Mouse (Mus musculus) CH12.LX (cell line): ENCODE results near the gene Pcdh9. TPM values are rescaled to one million over a fixed set of nuclear protein-coding genes. Genes with fewer than 3 reads are reported as not detected.

ENCODE experiments used
- DNase-seq: peaks from one replicate; pipeline ENCODE4 v3.0.0-alpha.2; 2013; ENCODE audit errors: extremely low read depth
- H3K27ac ChIP-seq: 2 replicates; pipeline ENCODE4 v1.5.1; 2012; ENCODE audit warnings: low read depth, mild to moderate bottlenecking, control low read depth, moderate library complexity; ENCODE audit not compliant: insufficient read depth
- H3K27me3 ChIP-seq: replicated peaks from 2 replicates; pipeline ENCODE3; 2012; ENCODE audit warnings: inconsistent platforms
- H3K36me3 ChIP-seq, 2 experiments: replicated peaks in 1 of 2; 2 replicates each; pipeline versions ENCODE3 to v1.6.1; 2012; ENCODE audit warnings: inconsistent platforms in 1 of 2, low read length in 1 of 2, mild to moderate bottlenecking in 1 of 2, mixed read lengths in 1 of 2, moderate library complexity in 1 of 2; ENCODE audit not compliant: control insufficient read depth in 1 of 2, insufficient read depth in 1 of 2
- H3K4me1 ChIP-seq, 2 experiments: 2 replicates each; pipeline ENCODE4 v1.6.1; 2012; ENCODE audit warnings: inconsistent platforms in 1 of 2, moderate library complexity in 1 of 2; ENCODE audit not compliant: insufficient read depth in 2 of 2, control insufficient read depth in 1 of 2
- H3K4me2 ChIP-seq: 2 replicates; pipeline ENCODE4 v1.6.1; 2012; ENCODE audit warnings: low read depth, mild to moderate bottlenecking, control low read depth; ENCODE audit not compliant: poor library complexity, insufficient read depth, severe bottlenecking
- H3K4me3 ChIP-seq, 3 experiments: fragments of 150-350 bp in 1 of 3; sonication (generic) in 1 of 3; replicated peaks in 1 of 3; 2 replicates each; pipeline versions ENCODE3 to v1.5.1; 2011 to 2012; ENCODE audit warnings: low read depth in 2 of 3, low read length in 2 of 3, mild to moderate bottlenecking in 2 of 3, moderate library complexity in 2 of 3, control low read depth in 1 of 3, improper control_type of control experiment in 1 of 3, inconsistent platforms in 1 of 3, mixed read lengths in 1 of 3; ENCODE audit not compliant: poor library complexity in 1 of 3
- H3K79me2 ChIP-seq: replicated peaks from 2 replicates; pipeline ENCODE4 v1.6.1; 2012; ENCODE audit warnings: mild to moderate bottlenecking, moderate library complexity; ENCODE audit not compliant: control insufficient read depth, poor library complexity, insufficient read depth, severe bottlenecking; ENCODE audit errors: extremely low read depth
- H3K9ac ChIP-seq: 2 replicates; pipeline ENCODE4 v1.6.1; 2012; ENCODE audit warnings: low read depth, mild to moderate bottlenecking, control low read depth, moderate library complexity; ENCODE audit not compliant: insufficient read depth
- H3K9me3 ChIP-seq: replicated peaks from 2 replicates; pipeline ENCODE3; 2012; ENCODE audit warnings: low read length, inconsistent platforms, mixed read lengths
- BHLHE40 ChIP-seq: IDR thresholded peaks from 2 replicates; pipeline ENCODE4 v1.6.1; 2011; ENCODE audit warnings: mild to moderate bottlenecking, low read depth, low read length, improper control_type of control experiment
- CHD1 ChIP-seq: IDR thresholded peaks from 2 replicates; pipeline ENCODE4 v1.6.1; 2012; ENCODE audit warnings: low read depth, low read length, improper control_type of control experiment, inconsistent platforms
- CHD2 ChIP-seq: IDR thresholded peaks from 2 replicates; pipeline ENCODE4 v1.6.1; 2011; ENCODE audit warnings: low read length, improper control_type of control experiment
- E2F4 ChIP-seq: IDR thresholded peaks from 2 replicates; pipeline ENCODE4 v1.6.1; 2011; ENCODE audit warnings: low read depth, low read length, improper control_type of control experiment; ENCODE audit not compliant: insufficient replicate concordance
- ELF1 ChIP-seq: IDR thresholded peaks from 2 replicates; pipeline ENCODE4 v1.6.1; 2014; ENCODE audit warnings: low read depth, mild to moderate bottlenecking, inconsistent platforms, low read length, improper control_type of control experiment
- EP300 ChIP-seq: IDR thresholded peaks from 2 replicates; pipeline ENCODE4 v1.6.1; 2011; ENCODE audit warnings: low read length, improper control_type of control experiment
- ETS1 ChIP-seq: conservative IDR thresholded peaks from 2 replicates; pipeline ENCODE4 v1.6.1; 2012; ENCODE audit warnings: low read depth, mild to moderate bottlenecking, inconsistent platforms, low read length, improper control_type of control experiment, moderate library complexity
- IRF4 ChIP-seq: IDR thresholded peaks from 2 replicates; pipeline ENCODE4 v1.6.1; 2014; ENCODE audit warnings: low read depth, mild to moderate bottlenecking, inconsistent platforms, low read length, improper control_type of control experiment
- JUND ChIP-seq: conservative IDR thresholded peaks from 2 replicates; pipeline ENCODE4 v1.6.1; 2011; ENCODE audit warnings: low read depth, low read length, improper control_type of control experiment
- KAT2A ChIP-seq: IDR thresholded peaks from 2 replicates; pipeline ENCODE4 v1.6.1; 2012; ENCODE audit warnings: low read length, improper control_type of control experiment, inconsistent platforms; ENCODE audit not compliant: insufficient replicate concordance
- MAFK ChIP-seq: IDR thresholded peaks from 2 replicates; pipeline ENCODE4 v1.6.1; 2011; ENCODE audit warnings: low read length, improper control_type of control experiment; ENCODE audit not compliant: insufficient replicate concordance
- MAZ ChIP-seq: IDR thresholded peaks from 2 replicates; pipeline ENCODE4 v1.6.1; 2012; ENCODE audit warnings: low read depth, mild to moderate bottlenecking, inconsistent platforms, low read length, improper control_type of control experiment, moderate library complexity
- MEF2A ChIP-seq: IDR thresholded peaks from 2 replicates; pipeline ENCODE4 v1.6.1; 2014; ENCODE audit warnings: low read depth, mild to moderate bottlenecking, inconsistent platforms, low read length, improper control_type of control experiment, borderline replicate concordance
- MXI1 ChIP-seq: IDR thresholded peaks from 2 replicates; pipeline ENCODE4 v1.6.1; 2011; ENCODE audit warnings: mild to moderate bottlenecking, low read depth, low read length, improper control_type of control experiment
- MYC ChIP-seq: IDR thresholded peaks from 2 replicates; pipeline ENCODE4 v1.6.1; 2011; ENCODE audit warnings: low read depth, mild to moderate bottlenecking, improper control_type of control experiment, low read length
- NRF1 ChIP-seq: IDR thresholded peaks from 2 replicates; pipeline ENCODE4 v1.6.1; 2014; ENCODE audit warnings: low read depth, mild to moderate bottlenecking, inconsistent platforms, low read length, improper control_type of control experiment, moderate library complexity
- PAX5 ChIP-seq: IDR thresholded peaks from 2 replicates; pipeline ENCODE4 v1.6.1; 2012; ENCODE audit warnings: low read length, inconsistent platforms, mixed read lengths
- POLR2A ChIP-seq: IDR thresholded peaks from 2 replicates; pipeline ENCODE4 v1.6.1; 2011; ENCODE audit warnings: low read depth, mild to moderate bottlenecking, improper control_type of control experiment, low read length
- POLR2AphosphoS2 ChIP-seq: IDR thresholded peaks from 2 replicates; pipeline ENCODE4 v1.6.1; 2011; ENCODE audit warnings: low read depth, low read length, improper control_type of control experiment
- RAD21 ChIP-seq: IDR thresholded peaks from 2 replicates; pipeline ENCODE4 v1.6.1; 2011; ENCODE audit warnings: low read depth, mild to moderate bottlenecking, low read length, improper control_type of control experiment, moderate library complexity
- SIN3A ChIP-seq: IDR thresholded peaks from 2 replicates; pipeline ENCODE4 v1.6.1; 2012; ENCODE audit warnings: low read length, improper control_type of control experiment, inconsistent platforms
- SMC3 ChIP-seq: IDR thresholded peaks from 2 replicates; pipeline ENCODE4 v1.6.1; 2011; ENCODE audit warnings: low read depth, low read length, improper control_type of control experiment
- USF1 ChIP-seq: IDR thresholded peaks from 2 replicates; pipeline ENCODE4 v1.6.1; 2014; ENCODE audit warnings: low read depth, mild to moderate bottlenecking, inconsistent platforms, low read length, improper control_type of control experiment
- ZKSCAN1 ChIP-seq: IDR thresholded peaks from 2 replicates; pipeline ENCODE4 v1.6.1; 2012; ENCODE audit warnings: low read depth, inconsistent platforms, low read length, improper control_type of control experiment, borderline replicate concordance
- ZMIZ1 ChIP-seq: IDR thresholded peaks from 2 replicates; pipeline ENCODE4 v1.6.1; 2012; ENCODE audit warnings: low read depth, mild to moderate bottlenecking, inconsistent platforms, low read length, improper control_type of control experiment
- ZNF384 ChIP-seq: IDR thresholded peaks from 2 replicates; pipeline ENCODE4 v1.6.1; 2012; ENCODE audit warnings: low read depth, low read length, improper control_type of control experiment, inconsistent platforms
- dilution Hi-C: fragments of 300-500 bp; cut with MboI; formaldehyde crosslinking; loops from 2 replicates; pipeline ENCODE4 v1.14.3; 2020; ENCODE audit warnings: low sequenced_read_pairs; ENCODE audit not compliant: extremely low pct_unique_long_range_greater_than_20kb, extremely low pct_ligation_motif_present
- in situ Hi-C: fragments of 300-500 bp; cut with MboI; formaldehyde crosslinking; loops from 3 replicates; pipeline ENCODE4 v1.14.3; 2019; ENCODE audit warnings: low sequenced_read_pairs, low pct_ligation_motif_present, low pct_unique_long_range_greater_than_20kb, mixed read lengths
- polyA plus RNA-seq: library from polyadenylated mRNA; unstranded; fragments of >175 nt; gene quantifications from 2 replicates; pipeline ENCODE4 v1.2.1, GENCODE M21; 2012; ENCODE audit warnings: low read depth; ENCODE audit not compliant: insufficient read length
- total RNA-seq, 2 experiments: library from RNA; depleted of rRNA; stranded (reverse); fragments of 300-350 nt in 1 of 2; fragments of >200 nt in 1 of 2; gene quantifications; 2 replicates each; pipeline ENCODE4 v1.2.3; 2012 to 2014

The Pcdh9 gene
- total and polyA plus RNA-seq, 3 experiments, result not detected

DNA sequence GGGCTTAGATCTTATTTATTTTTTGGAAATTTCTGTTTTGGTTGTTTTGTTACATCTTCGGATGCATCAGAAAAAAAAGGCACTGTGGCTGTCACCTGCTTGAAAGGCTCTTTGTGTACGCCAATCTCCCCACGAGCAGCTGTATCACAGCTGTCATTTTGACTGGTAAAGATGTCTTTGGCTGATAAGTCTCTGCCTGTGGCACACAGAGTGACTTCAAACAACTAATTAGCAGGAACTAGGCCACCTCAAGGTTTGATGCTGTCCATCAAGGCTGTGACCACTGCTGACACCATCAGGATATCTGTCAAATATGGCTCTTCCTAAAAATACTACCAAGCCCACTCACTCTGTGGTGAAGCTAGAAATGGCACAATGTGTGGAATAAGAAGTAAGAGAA, 336.7 kb downstream of the Pcdh9 start:
- dilution Hi-C loops, result no loop called here
- Histone ChIP-seq H3K36me3 (no peaks in the 10 kb centered on the region), H3K27me3 (no peaks in the 10 kb centered on the region), H3K9me3 (peaks cover 9% of the 10 kb centered on the region), H3K9ac (no peak overlapping the region), H3K4me3 (no peak overlapping the region), H3K4me2 (no peak overlapping the region), H3K4me1 (no peaks in the 10 kb centered on the region), H3K79me2 (no peaks in the 10 kb centered on the region), H3K27ac (no peak overlapping the region)
- DNase-seq, result no peak
- in situ Hi-C loops, result no loop called here
- TF ChIP-seq ELF1, result no peak
- no peak for TF ChIP-seq IRF4
- no peak for TF ChIP-seq KAT2A
- no peak for TF ChIP-seq BHLHE40
- no peak for TF ChIP-seq MAFK
- no peak for TF ChIP-seq E2F4
- no peak for TF ChIP-seq JUND
- TF ChIP-seq NRF1, result no peak
- TF ChIP-seq POLR2A, result no peak
- TF ChIP-seq ZKSCAN1, result no peak

GRCm38 (mm10) chr14:93545575-93545974, 344.9 kb downstream of the Pcdh9 start:
- H3K27ac ChIP-seq, result no peak overlapping the region
- peaks cover 22% of the 10 kb centered on the region for H3K9me3 ChIP-seq
- no peaks in the 10 kb centered on the region for H3K79me2 ChIP-seq
- H3K27me3 ChIP-seq, result no peaks in the 10 kb centered on the region
- H3K9ac ChIP-seq, result no peak overlapping the region
- in situ Hi-C loops, result no loop called here
- H3K4me1 ChIP-seq, result no peaks in the 10 kb centered on the region
- no peak overlapping the region for H3K4me3 ChIP-seq
- no peak overlapping the region for H3K4me2 ChIP-seq
- DNase-seq, result no peak
- TF ChIP-seq CHD1 (no peak), POLR2AphosphoS2 (no peak), CHD2 (no peak), EP300 (no peak), RAD21 (no peak), ZMIZ1 (no peak), ETS1 (no peak), SIN3A (no peak), ELF1 (no peak), SMC3 (no peak), USF1 (no peak), MYC (no peak), NRF1 (no peak), MEF2A (no peak), ZNF384 (no peak), MXI1 (no peak), PAX5 (no peak), JUND (no peak), MAZ (no peak)
- TF ChIP-seq, all 38 proteins: peak for 0
- no peaks in the 10 kb centered on the region for H3K36me3 ChIP-seq
- dilution Hi-C loops, result no loop called here
